Mouse (Mus musculus) G1E (cell line): ENCODE measurements at regions not wholly inside any gene's neighbourhood (a gene's known extent, or its start where the extent isn't known, plus 50 kb on each side); places are given as distances from the start of the nearest gene placed in this dataset.

Source experiments
- CTCF ChIP-seq: IDR thresholded peaks from 2 replicates; pipeline ENCODE4 v1.5.1; 2012; ENCODE audit warnings: low read depth, low read length, inconsistent platforms, mixed read lengths
- GATA1 ChIP-seq: IDR thresholded peaks from 2 replicates; pipeline ENCODE4 v1.6.1; 2012; ENCODE audit warnings: borderline replicate concordance, low read length, inconsistent platforms, mixed read lengths
- TAL1 ChIP-seq: conservative IDR thresholded peaks from 2 replicates; pipeline ENCODE4 v1.6.1; 2012; ENCODE audit warnings: low read depth, low read length, inconsistent platforms, mixed read lengths

- TF ChIP-seq CTCF (no peak), TAL1 (no peak), GATA1 (no peak)
These were observed 287.9 kb upstream of the Fbxo33 start for GRCm38 (mm10) chr12:59507431-59507830.
